Mouse (Mus musculus): Measurements from ENCODE around the gene Taar9.
"Not testable (repeated sequence)": the region's sequence is repeated elsewhere in the genome, so short reads cannot be mapped to it uniquely, and the experiment has no call there.

Taar9 gene

DNA sequence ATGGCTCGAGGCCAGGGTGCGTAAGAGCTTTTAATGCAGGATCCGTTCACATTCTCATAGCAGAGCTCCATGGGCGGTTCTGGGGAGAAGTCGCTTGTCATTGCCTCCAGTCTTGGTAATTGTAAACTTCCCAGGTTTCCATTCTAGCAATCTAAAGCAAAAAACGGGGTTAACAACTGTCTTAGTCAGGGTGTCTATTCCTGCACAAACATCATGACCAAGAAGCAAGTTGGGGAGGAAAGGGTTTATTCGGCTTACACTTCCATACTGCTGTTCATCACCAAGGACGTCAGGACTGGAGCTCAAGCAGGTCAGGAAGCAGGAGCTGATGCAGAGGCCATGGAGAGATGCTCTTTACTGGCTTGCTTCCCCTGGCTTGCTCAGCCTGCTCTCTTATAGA is at the start of gene Taar9:
Taar9 (minus strand) TSS at position 101 of the 400 bp plus-strand sequence.
- not testable (repeated sequence) for H3K4me1 ChIP-seq (replicated peaks; ENCODE audit: low read depth, low read length); H3K36me3 ChIP-seq (ENCODE audit: insufficient read depth, low read length); H3K27me3 ChIP-seq (ENCODE audit: insufficient read depth, low read length); H3K9me3 ChIP-seq (ENCODE audit: low read length); H3K4me3 ChIP-seq (replicated peaks; ENCODE audit: low read length)

GRCm38 (mm10) chr10:24158470-24159254 is 49.3 kb upstream of the Taar9 start:
- H3K27me3 ChIP-seq (ENCODE audit: insufficient read depth, low read length) = no peaks in the 10 kb centered on the region
- no peak for TF ChIP-seq NANOG (IDR thresholded peaks at IDR 0.05; ENCODE audit: borderline replicate concordance, low read length)
- no peak for TF ChIP-seq POU5F1 (IDR thresholded peaks at IDR 0.05; ENCODE audit: borderline replicate concordance, low read length)
- no peak for TF ChIP-seq CTCF (conservative IDR thresholded peaks at IDR 0.05; ENCODE audit: low read length)
- peaks cover 20% of the 10 kb centered on the region for H3K36me3 ChIP-seq (ENCODE audit: insufficient read depth, low read length)
- no peak overlapping the region for H3K4me3 ChIP-seq (replicated peaks; ENCODE audit: low read length)
- H3K9me3 ChIP-seq (ENCODE audit: low read length) = no peaks in the 10 kb centered on the region
- peaks cover 10% of the 10 kb centered on the region; the same call in 1 of the 2 replicates for H3K4me1 ChIP-seq (replicated peaks; ENCODE audit: low read depth, low read length)

DNA sequence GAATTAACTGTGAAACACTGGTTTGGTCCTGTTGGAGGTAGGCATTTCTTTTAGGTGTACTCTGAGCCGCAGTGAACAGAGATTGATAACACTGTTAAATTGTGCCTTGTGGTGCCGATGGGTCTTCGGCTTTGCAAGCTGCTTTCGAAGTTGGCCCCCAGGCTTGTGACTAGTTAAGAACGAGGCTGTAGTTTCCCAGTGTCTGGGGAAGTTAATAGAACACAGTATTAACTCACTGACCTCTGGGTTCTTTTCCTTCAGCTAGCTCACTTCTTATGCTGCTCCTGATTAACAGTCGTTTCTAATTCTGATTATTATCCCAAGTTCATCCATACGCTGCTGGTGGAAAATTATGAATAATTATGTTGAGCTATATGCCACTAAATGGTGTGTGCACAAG is 40.8 kb upstream of the Taar9 start:
- H3K36me3 ChIP-seq (ENCODE audit: insufficient read depth, low read length) = peaks cover 4% of the 10 kb centered on the region; the same call in 1 of the 2 replicates
- peak overlapping the region; percentile 86 for H3K4me3 ChIP-seq (replicated peaks; ENCODE audit: low read length)
- peaks cover 9% of the 10 kb centered on the region for H3K4me1 ChIP-seq (replicated peaks; ENCODE audit: low read depth, low read length)
- H3K27me3 ChIP-seq (ENCODE audit: insufficient read depth, low read length) = no peaks in the 10 kb centered on the region
- no peaks in the 10 kb centered on the region; the same call in 1 of the 2 replicates for H3K9me3 ChIP-seq (ENCODE audit: low read length)
- no peak for TF ChIP-seq NANOG (IDR thresholded peaks at IDR 0.05; ENCODE audit: borderline replicate concordance, low read length)
- no peak for TF ChIP-seq CTCF (conservative IDR thresholded peaks at IDR 0.05; ENCODE audit: low read length)
- TF ChIP-seq POU5F1 (IDR thresholded peaks at IDR 0.05; ENCODE audit: borderline replicate concordance, low read length) = no peak

DNA sequence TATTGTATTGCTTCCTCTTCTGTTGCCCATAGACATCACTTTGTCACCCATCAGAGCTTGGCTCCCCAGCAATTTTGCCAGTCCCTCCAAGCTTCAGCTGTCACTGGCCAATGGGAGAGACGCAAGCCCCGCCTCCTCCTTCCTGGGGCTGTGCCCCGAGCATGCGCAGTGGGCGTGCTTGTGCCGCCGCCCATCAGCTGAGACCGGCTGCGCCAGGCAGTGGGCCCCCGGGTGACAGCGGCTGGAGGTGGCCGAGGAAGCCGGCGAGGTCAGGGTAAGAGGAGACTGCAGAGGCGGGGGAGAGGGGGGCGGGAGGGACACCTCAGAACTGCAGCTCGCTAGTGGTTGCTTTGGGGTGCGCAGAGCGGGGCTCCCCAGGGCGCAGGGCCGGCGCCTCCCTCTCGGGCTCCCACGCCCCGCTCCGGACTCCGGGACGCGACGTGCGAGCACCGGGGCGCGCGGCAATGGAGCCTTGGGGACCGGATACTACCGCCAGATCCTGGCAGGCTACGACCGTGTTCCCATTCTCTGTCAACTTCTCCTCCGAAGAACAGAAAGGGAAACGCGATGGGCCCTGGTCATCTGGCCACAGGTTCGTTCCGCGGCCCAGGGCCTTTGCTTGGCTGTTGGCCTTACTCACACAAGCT is 39.9 kb upstream of the Taar9 start, which contains the start of gene Stx7:
Stx7 (plus strand) TSS at position 168 of the 647 bp plus-strand sequence.
- no peak for TF ChIP-seq NANOG (IDR thresholded peaks at IDR 0.05; ENCODE audit: borderline replicate concordance, low read length)
- no peak for TF ChIP-seq CTCF (conservative IDR thresholded peaks at IDR 0.05; ENCODE audit: low read length)
- TF ChIP-seq POU5F1 (IDR thresholded peaks at IDR 0.05; ENCODE audit: borderline replicate concordance, low read length) = no peak
- Histone ChIP-seq H3K9me3 (ENCODE audit: low read length) (no peaks in the 10 kb centered on the region; the same call in 1 of the 2 replicates), H3K27me3 (ENCODE audit: insufficient read depth, low read length) (no peaks in the 10 kb centered on the region), H3K36me3 (ENCODE audit: insufficient read depth, low read length) (0 out of 2 replicates have a peak, but pooled peaks cover 3% of the 10 kb centered on the region), H3K4me3 (replicated peaks; ENCODE audit: low read length) (peak within 1 kb of the TSS; percentile 86), H3K4me1 (replicated peaks; ENCODE audit: low read depth, low read length) (peaks cover 9% of the 10 kb centered on the region)

GRCm38 (mm10) chr10:24142735-24143134 is 33.4 kb upstream of the Taar9 start:
- no peak for TF ChIP-seq NANOG (IDR thresholded peaks at IDR 0.05; ENCODE audit: borderline replicate concordance, low read length)
- TF ChIP-seq CTCF (conservative IDR thresholded peaks at IDR 0.05; ENCODE audit: low read length) = no peak
- TF ChIP-seq POU5F1 (IDR thresholded peaks at IDR 0.05; ENCODE audit: borderline replicate concordance, low read length) = no peak
- no peaks in the 10 kb centered on the region for H3K4me1 ChIP-seq (replicated peaks; ENCODE audit: low read depth, low read length)
- H3K36me3 ChIP-seq (ENCODE audit: insufficient read depth, low read length) = no peaks in the 10 kb centered on the region
- no peak overlapping the region for H3K4me3 ChIP-seq (replicated peaks; ENCODE audit: low read length)
- no peaks in the 10 kb centered on the region; the same call in 1 of the 2 replicates for H3K9me3 ChIP-seq (ENCODE audit: low read length)
- H3K27me3 ChIP-seq (ENCODE audit: insufficient read depth, low read length) = no peaks in the 10 kb centered on the region

- Histone ChIP-seq H3K27me3 (ENCODE audit: insufficient read depth, low read length) (no peaks in the 10 kb centered on the region), H3K4me3 (replicated peaks; ENCODE audit: low read length) (no peak overlapping the region), H3K36me3 (ENCODE audit: insufficient read depth, low read length) (no peaks in the 10 kb centered on the region), H3K9me3 (ENCODE audit: low read length) (no peaks in the 10 kb centered on the region), H3K4me1 (replicated peaks; ENCODE audit: low read depth, low read length) (peaks cover 12% of the 10 kb centered on the region)
- TF ChIP-seq NANOG (IDR thresholded peaks at IDR 0.05; ENCODE audit: borderline replicate concordance, low read length) (no peak), POU5F1 (IDR thresholded peaks at IDR 0.05; ENCODE audit: borderline replicate concordance, low read length) (no peak), CTCF (conservative IDR thresholded peaks at IDR 0.05; ENCODE audit: low read length) (no peak)
Observed at GRCm38 (mm10) chr10:24138623-24139261, 29.4 kb upstream of the Taar9 start.

DNA sequence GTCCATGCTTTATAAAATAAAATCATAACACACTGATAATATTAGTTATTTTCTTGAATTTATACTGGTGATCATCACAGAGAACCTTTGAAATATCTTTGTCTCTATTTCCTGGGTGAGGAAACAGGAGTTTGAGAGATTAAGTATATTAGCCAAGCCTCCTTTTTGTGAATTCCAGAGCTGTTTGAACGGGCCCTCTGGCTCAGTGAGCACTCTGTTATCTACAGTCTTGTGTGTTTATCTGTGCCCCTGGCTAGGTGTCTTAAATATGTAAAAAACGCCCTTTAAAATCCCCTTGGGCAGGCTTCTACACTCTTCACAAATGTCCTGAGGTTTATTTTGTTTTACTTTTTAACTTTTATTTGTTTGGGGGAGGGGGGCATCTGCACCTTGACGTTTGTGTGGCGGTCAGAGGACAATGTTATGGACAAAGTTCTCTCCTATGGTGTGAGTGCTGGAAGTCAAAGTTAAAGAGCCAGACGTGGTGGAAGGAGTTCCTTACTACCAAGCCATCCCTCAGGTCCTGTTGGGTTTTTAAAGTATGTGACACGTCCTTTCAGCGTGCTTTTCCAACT is 24.8 kb upstream of the Taar9 start:
- H3K9me3 ChIP-seq (ENCODE audit: low read length) = no peaks in the 10 kb centered on the region

GRCm38 (mm10) chr10:24133132-24133531 is 23.8 kb upstream of the Taar9 start:
- no peaks in the 10 kb centered on the region for H3K36me3 ChIP-seq (ENCODE audit: insufficient read depth, low read length)
- no peak overlapping the region for H3K4me3 ChIP-seq (replicated peaks; ENCODE audit: low read length)
- peaks cover 30% of the 10 kb centered on the region for H3K4me1 ChIP-seq (replicated peaks; ENCODE audit: low read depth, low read length)
- TF ChIP-seq NANOG (IDR thresholded peaks at IDR 0.05; ENCODE audit: borderline replicate concordance, low read length) (no peak), POU5F1 (IDR thresholded peaks at IDR 0.05; ENCODE audit: borderline replicate concordance, low read length) (no peak), CTCF (conservative IDR thresholded peaks at IDR 0.05; ENCODE audit: low read length) (no peak)
- H3K9me3 ChIP-seq (ENCODE audit: low read length) = no peaks in the 10 kb centered on the region
- H3K27me3 ChIP-seq (ENCODE audit: insufficient read depth, low read length) = no peaks in the 10 kb centered on the region

More for the DNA sequence above, 24.8 kb upstream of the Taar9 start:
- Histone ChIP-seq H3K36me3 (ENCODE audit: insufficient read depth, low read length) (no peaks in the 10 kb centered on the region), H3K4me1 (replicated peaks; ENCODE audit: low read depth, low read length) (peaks cover 30% of the 10 kb centered on the region), H3K4me3 (replicated peaks; ENCODE audit: low read length) (no peak overlapping the region), H3K27me3 (ENCODE audit: insufficient read depth, low read length) (no peaks in the 10 kb centered on the region)
- TF ChIP-seq CTCF (conservative IDR thresholded peaks at IDR 0.05; ENCODE audit: low read length) = no peak
- no peak for TF ChIP-seq NANOG (IDR thresholded peaks at IDR 0.05; ENCODE audit: borderline replicate concordance, low read length)
- no peak for TF ChIP-seq POU5F1 (IDR thresholded peaks at IDR 0.05; ENCODE audit: borderline replicate concordance, low read length)

Measured in E14TG2a.4 (cell line).